17 mouse cellular contexts compared by ENCODE assay signal in genomic region chr10:58982546-58983154, GRCm38 (mm10).
A peak's percentile ranks its signal among the peaks of the same experiment; 100 is the strongest.
DNase-seq lines count a peak whose midpoint lies in the region; ATAC-seq and TF ChIP-seq lines count a peak whose summit lies in the region.
"Had no signal": no experiment of that assay in that cellular context is flagged by ENCODE, and none has a peak within 500 bp of the region (broad histone marks: within the 10 kb centered on the region; RNA-seq: fewer than 3 reads in every experiment).

No protein-coding gene starts in this region.

- H3K27ac ChIP-seq in lung, embryonic 16.5 days (ENCODE audit: low read length), result peak overlapping the region; percentile 86
- H3K27ac ChIP-seq in forebrain, embryonic 11.5 days (ENCODE audit: low read depth, low read length), result 0 out of 2 replicates have a peak overlapping the region, but pooled peaks have one; percentile 18
- no peak overlapping the region for H3K27ac ChIP-seq in heart, adult 2 months
- H3K27ac ChIP-seq: layer of hippocampus, adult 2 months had no signal

- no peak overlapping the region for H3K4me2 ChIP-seq in lung, embryonic 16.5 days (ENCODE audit: low read depth, low read length)
- H3K4me2 ChIP-seq in forebrain, embryonic 11.5 days (ENCODE audit: low read depth, low read length, severe bottlenecking), result no peak overlapping the region
- H3K4me2 ChIP-seq: liver, embryonic 11.5 days had no signal

- no peaks in the 10 kb centered on the region for H3K9me3 ChIP-seq in lung, embryonic 16.5 days (ENCODE audit: control insufficient read depth, low read length)
- H3K9me3 ChIP-seq in forebrain, embryonic 11.5 days (ENCODE audit: control insufficient read depth, low read length), result no peaks in the 10 kb centered on the region

- DNase-seq in lung, adult 2 months, result no peak
- DNase-seq in ZHBTc4 (ENCODE audit: low read depth, low spot score), result peak; percentile 24
- DNase-seq in forebrain, embryonic 11.5 days (ENCODE audit: low spot score), result no peak
- peak; percentile 8 for DNase-seq in forelimb bud, embryonic 11.5 days (ENCODE audit: low read depth, low spot score)
- DNase-seq in heart, adult 2 months, result no peak
- no peak for DNase-seq in kidney, adult 8-10 months
- no peak for DNase-seq in kidney, adult 11 months
- DNase-seq: adrenal gland, adult 8-10 months; cerebellum, adult 11 months; gastrocnemius, postnatal 25 days; kidney, adult 2 months; kidney, postnatal 14 days; thymus, postnatal 14 days had no signal

- H3K4me3 ChIP-seq in lung, embryonic 16.5 days (ENCODE audit: low read length), result no peak overlapping the region
- no peak overlapping the region for H3K4me3 ChIP-seq in lung, adult 2 months (replicated peaks; ENCODE audit: extremely low read depth, low read depth, low read length)
- no peak overlapping the region for H3K4me3 ChIP-seq in forebrain, embryonic 11.5 days (ENCODE audit: low read depth, low read length)
- no peak overlapping the region for H3K4me3 ChIP-seq in heart, adult 2 months
- H3K4me3 ChIP-seq: erythroblast, embryonic 14.5 days; layer of hippocampus, adult 2 months had no signal

- TF ChIP-seq POLR2A in lung, adult 2 months (IDR thresholded peaks at IDR 0.05; ENCODE audit: borderline replicate concordance, extremely low read depth, low read depth, low read length), result no peak
- TF ChIP-seq POLR2A in heart, adult 2 months (IDR thresholded peaks at IDR 0.05; ENCODE audit: insufficient read depth, low read depth, low read length), result no peak

- peak; percentile 52; the same call in 1 of the 2 replicates for ATAC-seq in lung, embryonic 16.5 days (ENCODE audit: low read depth)
- peak; percentile 58 for ATAC-seq in forebrain, embryonic 11.5 days (replicated peaks; ENCODE audit: low FRiP score)

- H3K79me2 ChIP-seq in heart, adult 2 months (replicated peaks; ENCODE audit: control insufficient read depth, insufficient read depth, low read length), result no peaks in the 10 kb centered on the region

- WGBS in lung, embryonic 16.5 days, result 57% methylated on average over 5 of the region's 5 CpGs
- WGBS in lung, adult 2 months, result 70% methylated on average over 5 of the region's 5 CpGs
- 39% methylated on average over 5 of the region's 5 CpGs for WGBS in forebrain, embryonic 11.5 days
- 69% methylated on average over 5 of the region's 5 CpGs for WGBS in heart, adult 2 months

- intact Hi-C loops in heart, adult 2 months (cut with DNase I), result no loop called here

- H3K4me1 ChIP-seq in lung, embryonic 16.5 days (replicated peaks; ENCODE audit: control insufficient read depth, insufficient read depth, low read length), result peaks cover 3% of the 10 kb centered on the region; the same call in 1 of the 2 replicates
- peaks cover 3% of the 10 kb centered on the region; the same call in 1 of the 2 replicates for H3K4me1 ChIP-seq in lung, adult 2 months (ENCODE audit: control insufficient read depth, insufficient read depth, low read length)
- H3K4me1 ChIP-seq in forebrain, embryonic 11.5 days (replicated peaks; ENCODE audit: control insufficient read depth, insufficient read depth, low read length), result no peaks in the 10 kb centered on the region; the same call in 1 of the 2 replicates
- H3K4me1 ChIP-seq in heart, adult 2 months (ENCODE audit: control insufficient read depth, insufficient read depth, low read length), result no peaks in the 10 kb centered on the region

- H3K27me3 ChIP-seq in lung, embryonic 16.5 days (ENCODE audit: control insufficient read depth, insufficient read depth, low read depth, low read length), result no peaks in the 10 kb centered on the region
- no peaks in the 10 kb centered on the region for H3K27me3 ChIP-seq in forebrain, embryonic 11.5 days (ENCODE audit: control insufficient read depth, insufficient read depth, low read length)
- no peaks in the 10 kb centered on the region for H3K27me3 ChIP-seq in heart, adult 2 months (ENCODE audit: control insufficient read depth, insufficient read depth, low read length)

- no peaks in the 10 kb centered on the region for H3K36me3 ChIP-seq in lung, embryonic 16.5 days (ENCODE audit: control insufficient read depth, insufficient read depth, low read length)
- H3K36me3 ChIP-seq in forebrain, embryonic 11.5 days (ENCODE audit: control insufficient read depth, insufficient read depth, low read length), result no peaks in the 10 kb centered on the region
- H3K36me3 ChIP-seq in heart, adult 2 months (ENCODE audit: control insufficient read depth, insufficient read depth, low read length), result no peaks in the 10 kb centered on the region

- TF ChIP-seq EP300 in heart, adult 2 months (IDR thresholded peaks at IDR 0.05; ENCODE audit: insufficient read depth, low read depth, low read length), result no peak

- H3K9ac ChIP-seq in lung, embryonic 16.5 days (ENCODE audit: low read length), result no peak overlapping the region
- H3K9ac ChIP-seq in forebrain, embryonic 11.5 days (ENCODE audit: low read length), result no peak overlapping the region
- no peak overlapping the region for H3K9ac ChIP-seq in heart, adult 2 months (ENCODE audit: low read depth, low read length)

- TF ChIP-seq CTCF in lung, adult 2 months (IDR thresholded peaks at IDR 0.05; ENCODE audit: insufficient read depth, low read length), result no peak
- TF ChIP-seq CTCF in heart, adult 2 months (IDR thresholded peaks at IDR 0.05), result no peak

Comparison
In these comparisons a context has a peak if more than half of its experiments do, and no peak if none do; other contexts are left out.
1. DNase-seq: peak in ZHBTc4 (single experiment) and forelimb bud, embryonic 11.5 days (single experiment); none in lung, adult 2 months (single experiment), forebrain, embryonic 11.5 days (single experiment), heart, adult 2 months (0 of 2), kidney, adult 8-10 months (0 of 2) and kidney, adult 11 months (single experiment).